Mouse (Mus musculus): Measurements from ENCODE around the gene Epb41l5. TPM values are rescaled to one million over a fixed set of nuclear protein-coding genes. Genes with fewer than 3 reads are reported as not detected.

The Epb41l5 gene
- polyA plus RNA-seq, 1 experiment from 2014 or later: 17.2 TPM

DNA sequence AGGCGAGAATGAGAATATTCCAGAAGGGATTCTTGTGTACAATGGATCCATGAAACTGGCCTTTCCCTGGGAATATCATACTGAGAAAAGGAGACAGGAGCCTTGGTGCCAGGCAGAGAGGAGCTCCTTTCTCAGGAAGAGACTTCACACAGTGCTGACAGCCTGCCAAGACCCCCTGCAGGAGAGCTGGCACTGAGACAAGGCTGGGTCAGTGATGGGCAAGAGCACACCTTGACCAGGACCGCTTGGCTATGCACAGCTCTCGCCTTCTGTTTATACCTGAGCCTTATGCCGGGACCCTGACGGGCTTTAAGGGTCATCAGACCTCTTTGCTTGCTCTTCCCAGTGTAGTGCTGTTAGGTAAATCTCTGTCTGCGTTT is 153.4 kb downstream of the Epb41l5 start:
- no peak for ATAC-seq
- Histone ChIP-seq H3K36me3 (peaks cover 9% of the 10 kb centered on the region; the same call in 1 of the 2 replicates), H3K27me3 (replicated peaks) (no peaks in the 10 kb centered on the region), H3K9ac (no peak overlapping the region), H3K27ac (no peak overlapping the region), H3K4me3 (no peak overlapping the region), H3K9me3 (replicated peaks) (no peaks in the 10 kb centered on the region), H3K4me1 (peaks cover 36% of the 10 kb centered on the region), H3K4me2 (no peak overlapping the region)
- WGBS (ENCODE audit: insufficient replicate concordance): 79% methylated on average over 6 of the region's 6 CpGs

Other genes with a start within 250 kb of the Epb41l5 start
- gene Inhbb, start 226.8 kb downstream of the Epb41l5 start, polyA plus RNA-seq (2016; fragmentation: Nextera tagmentation; extraction: Ambion mirVana): 0.17 and 0.24 TPM in 2 replicates
- gene Ralb, start 144.2 kb downstream of the Epb41l5 start, polyA plus RNA-seq (2016; fragmentation: Nextera tagmentation; extraction: Ambion mirVana): 58.2 and 58.8 TPM in 2 replicates
- 11.6 and 11.7 TPM in 2 replicates for gene Tmem185b, start 122.8 kb downstream of the Epb41l5 start, polyA plus RNA-seq (2016; fragmentation: Nextera tagmentation; extraction: Ambion mirVana)
- gene Ptpn4, start 188.6 kb upstream of the Epb41l5 start, polyA plus RNA-seq (2016; fragmentation: Nextera tagmentation; extraction: Ambion mirVana): 4.1 and 5.0 TPM in 2 replicates